Mouse (Mus musculus) heart, adult 8-10 months (tissue): ENCODE data around the gene Tapt1. TPM values are rescaled to one million over a fixed set of nuclear protein-coding genes. Genes with fewer than 3 reads are reported as not detected.
"Not testable (repeated sequence)": the region's sequence is repeated elsewhere in the genome, so short reads cannot be mapped to it uniquely, and the experiment has no call there.

ENCODE experiments used
- DNase-seq: peaks from one replicate; pipeline ENCODE4 v3.0.0; 2022; ENCODE audit warnings: low spot score
- total RNA-seq, 4 experiments: library from RNA; stranded (reverse); gene quantifications; 2 replicates each; pipeline ENCODE4 v1.2.4; 2022

Gene Tapt1
- total RNA-seq, 4 experiments from 2014 or later = 17.6 to 26.4 (median 18.3) TPM

GRCm38 (mm10) chr5:44143467-44144235, 82.8 kb downstream of the Tapt1 start:
- DNase-seq = no peak

DNA sequence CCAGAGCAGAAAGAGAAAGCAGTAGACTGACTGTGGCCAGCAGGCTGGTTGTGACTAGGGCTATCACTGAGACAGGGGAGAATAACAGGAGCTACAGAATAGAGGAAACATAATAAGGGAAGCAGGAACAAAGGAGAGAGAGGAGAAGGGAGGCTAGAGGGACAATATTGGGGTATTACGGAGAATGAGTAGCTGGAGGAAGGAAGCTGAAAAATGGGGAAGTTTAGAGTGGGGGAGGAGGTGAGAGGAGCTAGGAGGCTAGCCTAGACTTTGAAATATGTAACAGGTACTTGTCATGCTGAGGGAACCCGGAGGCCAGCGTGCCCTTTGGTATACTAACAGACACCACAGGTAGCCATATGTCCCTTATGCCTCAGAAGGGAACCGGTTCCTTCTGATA, 98.9 kb downstream of the Tapt1 start:
- DNase-seq = no peak

- not testable (repeated sequence) for DNase-seq
Measured at GRCm38 (mm10) chr5:44126574-44126973, 99.9 kb downstream of the Tapt1 start.

Other genes with a start within 250 kb of the Tapt1 start
- gene Fgfbp1, start 244.8 kb downstream of the Tapt1 start, total RNA-seq = under 1 TPM in 3 of 4 experiments, not detected in 1; 0.22 to 0.28 (median 0.22) TPM
- gene Prom1, start 124.6 kb downstream of the Tapt1 start, total RNA-seq = 10 to 100 TPM in 2 of 4 experiments, 1 to 10 TPM in 2; 7.3 to 10.9 (median 9.0) TPM